Mouse (Mus musculus): ENCODE measurements around the gene Wnt7a. TPM values are rescaled to one million over a fixed set of nuclear protein-coding genes. Genes with fewer than 3 reads are reported as not detected.

The Wnt7a gene
- polyA plus RNA-seq, 1 experiment from 2014 or later, result 5.1 TPM

DNA sequence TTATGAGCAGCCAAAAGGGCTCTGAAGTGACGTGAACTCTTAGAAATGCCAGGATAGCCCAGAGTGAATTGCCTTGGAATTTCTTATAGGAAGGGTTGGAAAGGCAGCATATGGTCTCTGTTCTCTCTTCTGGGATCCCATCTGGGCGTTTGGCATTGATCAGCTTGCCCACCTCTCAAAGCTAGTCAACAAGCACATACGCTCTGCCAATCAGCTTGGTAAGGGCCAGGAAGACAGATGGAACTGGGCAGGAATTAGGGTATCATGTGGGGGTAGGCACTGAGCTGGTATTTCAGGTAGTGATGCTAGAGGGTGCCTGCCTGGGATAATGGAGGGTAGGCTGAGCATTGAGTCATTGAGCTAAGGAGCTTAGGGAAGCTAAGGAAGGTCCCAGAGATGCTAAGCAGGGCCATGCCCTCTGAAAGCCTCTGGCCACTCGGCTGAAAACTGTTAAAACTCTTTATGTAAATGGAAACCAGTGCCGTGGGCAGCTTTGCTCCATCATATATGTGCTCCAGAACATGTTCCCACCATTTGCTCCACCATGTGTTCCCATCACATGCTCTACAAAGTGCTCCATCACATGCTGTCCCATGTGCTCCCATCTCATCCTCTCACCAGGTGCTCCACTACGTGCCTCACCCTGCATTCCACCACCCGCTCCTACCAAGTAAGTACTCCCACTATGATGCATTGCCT is 51.3 kb downstream of the Wnt7a start:
- H3K9me3 ChIP-seq, result no peaks in the 10 kb centered on the region
- H3K36me3 ChIP-seq, result no peaks in the 10 kb centered on the region
- ATAC-seq (ENCODE audit: insufficient number of reproducible peaks, insufficient read depth, low FRiP score, low TSS enrichment, low read depth), result no peak
- H3K27me3 ChIP-seq, result no peaks in the 10 kb centered on the region
- no peaks in the 10 kb centered on the region for H3K4me1 ChIP-seq (replicated peaks)
- H3K4me2 ChIP-seq, result no peak overlapping the region
- H3K4me3 ChIP-seq (replicated peaks), result no peak overlapping the region
- H3K27ac ChIP-seq, result no peak overlapping the region
- H3K9ac ChIP-seq (replicated peaks), result no peak overlapping the region
- 85% methylated on average over 7 of the region's 7 CpGs for WGBS

DNA sequence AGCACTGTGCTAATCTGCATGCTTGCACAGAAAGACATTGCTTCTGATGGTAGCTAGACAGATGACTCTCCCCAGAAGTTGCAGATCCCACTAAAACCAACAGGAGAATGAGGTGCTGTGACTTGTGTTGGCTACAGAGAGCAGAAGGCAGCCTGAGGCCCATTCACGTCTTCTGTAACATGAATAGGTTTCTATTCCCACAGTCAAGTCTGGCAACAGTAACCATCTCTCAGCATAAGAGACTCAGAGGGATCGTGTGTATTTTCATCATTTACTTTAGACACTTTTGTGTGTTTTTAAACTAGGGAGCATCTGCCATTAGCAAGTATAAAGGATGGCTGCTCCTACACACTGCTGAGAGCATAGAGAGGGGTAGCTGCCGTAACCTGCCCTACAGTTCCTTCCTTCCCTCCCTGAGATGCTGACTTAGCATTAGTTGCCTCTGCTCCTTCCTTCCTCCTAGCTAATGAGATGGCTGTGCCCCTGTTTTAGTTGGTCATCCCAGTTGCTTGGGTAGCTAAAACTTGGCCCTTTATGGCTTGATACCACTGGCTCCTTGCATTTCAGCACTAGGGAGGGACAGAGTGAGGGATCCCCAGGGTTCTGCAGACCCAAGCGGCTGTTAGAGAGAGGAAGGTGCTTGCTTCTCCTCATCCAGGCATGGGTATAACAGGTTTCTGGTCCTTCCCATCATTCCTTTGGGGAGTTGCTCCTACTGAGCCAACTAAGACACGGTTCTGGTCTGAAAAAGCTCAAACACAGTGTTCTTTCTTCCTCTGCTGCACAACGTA is 52.1 kb downstream of the Wnt7a start:
- no peak overlapping the region for H3K9ac ChIP-seq (replicated peaks)
- 81% methylated on average over 6 of the region's 6 CpGs for WGBS
- H3K36me3 ChIP-seq, result no peaks in the 10 kb centered on the region
- H3K4me1 ChIP-seq (replicated peaks), result no peaks in the 10 kb centered on the region
- no peaks in the 10 kb centered on the region for H3K9me3 ChIP-seq
- no peak overlapping the region for H3K4me2 ChIP-seq
- no peak overlapping the region for H3K4me3 ChIP-seq (replicated peaks)
- no peaks in the 10 kb centered on the region for H3K27me3 ChIP-seq
- no peak for ATAC-seq (ENCODE audit: insufficient number of reproducible peaks, insufficient read depth, low FRiP score, low TSS enrichment, low read depth)
- H3K27ac ChIP-seq, result no peak overlapping the region

DNA sequence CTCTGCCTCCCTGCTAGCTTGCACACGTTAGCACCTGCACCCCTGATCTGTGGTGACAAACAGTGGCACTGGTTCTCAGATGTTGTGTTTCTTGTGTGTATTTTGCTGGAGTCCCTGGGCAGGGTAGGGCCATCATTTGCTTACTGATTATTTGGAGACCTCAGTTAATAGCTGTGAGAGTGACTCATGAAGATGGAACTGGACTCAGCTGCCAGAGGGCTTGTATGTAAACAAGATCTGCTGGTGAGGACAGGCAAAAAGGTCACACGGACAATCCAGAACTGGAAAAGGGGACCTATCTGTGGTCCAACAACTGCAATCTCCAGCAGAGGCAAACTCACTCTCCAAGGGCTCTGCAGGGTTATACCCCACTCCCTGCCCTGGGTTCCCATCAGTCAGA is 52.8 kb downstream of the Wnt7a start:
- Histone ChIP-seq H3K27ac (no peak overlapping the region), H3K9ac (replicated peaks) (no peak overlapping the region), H3K4me2 (no peak overlapping the region), H3K9me3 (no peaks in the 10 kb centered on the region), H3K4me3 (replicated peaks) (no peak overlapping the region), H3K27me3 (no peaks in the 10 kb centered on the region), H3K4me1 (replicated peaks) (no peaks in the 10 kb centered on the region), H3K36me3 (no peaks in the 10 kb centered on the region)
- no peak for ATAC-seq (ENCODE audit: insufficient number of reproducible peaks, insufficient read depth, low FRiP score, low TSS enrichment, low read depth)
- 63% methylated on average over 2 of the region's 2 CpGs for WGBS

DNA sequence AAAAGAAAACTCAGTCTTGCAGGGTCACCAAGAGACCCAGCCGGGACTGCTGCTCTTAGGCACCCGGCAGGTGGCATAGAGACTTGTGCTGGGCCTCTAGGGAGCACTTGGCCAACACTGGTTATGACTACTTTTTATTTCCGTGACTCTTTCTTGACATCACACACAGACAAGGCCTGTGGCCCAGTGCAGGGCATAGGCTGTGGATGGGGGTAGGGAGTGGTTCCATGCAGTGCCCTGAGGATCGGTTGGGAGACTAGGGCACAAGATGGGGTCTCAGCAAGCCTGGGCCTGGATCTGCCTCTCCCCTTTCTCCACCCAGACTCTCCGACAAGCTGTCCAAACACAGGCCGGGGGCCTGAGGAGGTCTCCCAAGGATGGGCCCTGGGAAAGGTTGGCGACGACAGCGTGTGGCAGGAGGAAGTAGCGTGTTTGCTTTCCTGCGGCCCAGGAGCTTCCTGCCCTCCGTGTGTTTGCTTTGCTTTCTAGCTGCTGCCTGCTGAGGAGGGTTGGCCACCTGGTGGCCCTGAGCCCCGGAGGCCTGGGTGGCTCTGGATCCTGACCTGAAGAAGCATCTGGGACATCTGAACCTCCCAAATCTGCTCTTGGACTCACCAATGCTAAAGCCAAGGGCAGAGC is 53.8 kb downstream of the Wnt7a start:
- no peak for ATAC-seq (ENCODE audit: insufficient number of reproducible peaks, insufficient read depth, low FRiP score, low TSS enrichment, low read depth)
- no peaks in the 10 kb centered on the region for H3K27me3 ChIP-seq
- no peak overlapping the region for H3K4me3 ChIP-seq (replicated peaks)
- no peak overlapping the region for H3K9ac ChIP-seq (replicated peaks)
- no peak overlapping the region for H3K4me2 ChIP-seq
- 70% methylated on average over 13 of the region's 13 CpGs for WGBS
- H3K36me3 ChIP-seq, result no peaks in the 10 kb centered on the region
- H3K4me1 ChIP-seq (replicated peaks), result no peaks in the 10 kb centered on the region
- no peaks in the 10 kb centered on the region for H3K9me3 ChIP-seq
- H3K27ac ChIP-seq, result no peak overlapping the region

DNA sequence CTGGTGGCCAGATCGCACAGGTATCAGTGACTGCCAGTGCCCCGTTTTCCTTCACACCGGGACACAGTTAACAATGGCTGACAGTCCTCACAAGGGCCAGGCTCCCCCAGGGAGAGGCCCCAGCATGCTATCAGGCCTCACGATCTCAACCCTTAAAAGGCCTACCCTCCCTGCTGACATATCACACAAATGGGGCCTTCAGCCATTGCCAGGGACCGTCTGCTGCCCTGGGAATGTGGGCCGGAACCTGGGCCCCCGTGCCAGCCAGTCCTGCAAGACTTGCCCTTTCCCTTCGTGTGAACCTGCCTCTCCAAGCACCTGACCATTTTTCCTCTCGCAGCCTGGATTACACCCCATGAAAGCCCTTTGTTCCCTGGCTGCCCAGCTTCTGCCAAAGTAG is 61.5 kb downstream of the Wnt7a start:
- Histone ChIP-seq H3K4me3 (replicated peaks) (no peak overlapping the region), H3K9me3 (no peaks in the 10 kb centered on the region), H3K4me1 (replicated peaks) (0 out of 2 replicates have a peak, but pooled peaks cover 5% of the 10 kb centered on the region), H3K4me2 (no peak overlapping the region), H3K9ac (replicated peaks) (no peak overlapping the region), H3K27ac (no peak overlapping the region), H3K36me3 (no peaks in the 10 kb centered on the region), H3K27me3 (peaks cover 18% of the 10 kb centered on the region; the same call in 1 of the 2 replicates)
- ATAC-seq (ENCODE audit: insufficient number of reproducible peaks, insufficient read depth, low FRiP score, low TSS enrichment, low read depth), result no peak
- 47% methylated on average over 9 of the region's 9 CpGs for WGBS

DNA sequence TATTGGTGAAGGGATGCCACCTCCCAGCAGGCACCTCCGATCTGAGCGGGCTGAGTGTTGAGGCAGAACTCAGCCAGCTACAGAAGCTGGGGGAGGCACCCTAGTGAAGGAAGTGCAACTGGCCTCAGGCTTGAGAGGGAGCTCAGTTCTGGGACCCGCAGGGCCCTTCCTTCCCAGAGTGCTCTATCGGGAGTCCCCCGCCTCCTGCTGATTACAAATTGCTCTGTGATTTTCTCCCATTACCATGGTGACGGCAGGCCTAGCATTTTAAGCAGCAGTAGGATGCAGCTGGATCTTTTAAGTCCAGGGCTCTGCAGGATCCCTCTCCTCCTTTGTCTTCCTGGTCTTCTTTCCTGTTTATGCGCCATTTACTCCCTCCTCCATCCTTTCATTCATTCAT is 63.4 kb downstream of the Wnt7a start:
- 0 out of 2 replicates have a peak, but pooled peaks cover 5% of the 10 kb centered on the region for H3K4me1 ChIP-seq (replicated peaks)
- no peak overlapping the region for H3K4me3 ChIP-seq (replicated peaks)
- no peak overlapping the region for H3K9ac ChIP-seq (replicated peaks)
- H3K27ac ChIP-seq, result no peak overlapping the region
- no peak for ATAC-seq (ENCODE audit: insufficient number of reproducible peaks, insufficient read depth, low FRiP score, low TSS enrichment, low read depth)
- peaks cover 25% of the 10 kb centered on the region; the same call in 1 of the 2 replicates for H3K27me3 ChIP-seq
- WGBS, result 21% methylated on average over 7 of the region's 7 CpGs
- no peaks in the 10 kb centered on the region for H3K9me3 ChIP-seq
- H3K36me3 ChIP-seq, result no peaks in the 10 kb centered on the region
- H3K4me2 ChIP-seq, result no peak overlapping the region

DNA sequence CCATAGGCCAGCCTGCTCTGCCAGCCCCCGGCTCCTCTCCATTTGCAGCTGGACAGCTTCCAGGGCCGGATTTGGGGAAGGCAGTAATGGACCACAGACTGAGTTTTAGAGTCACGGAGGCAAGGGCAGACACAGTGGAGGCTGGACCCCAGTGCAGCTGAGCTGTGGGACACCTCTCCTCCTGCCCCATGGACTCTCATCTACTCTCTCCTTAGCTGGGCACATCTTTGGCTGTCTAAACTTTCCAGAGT is 64.3 kb downstream of the Wnt7a start:
- no peak overlapping the region for H3K27ac ChIP-seq
- no peak overlapping the region for H3K4me3 ChIP-seq (replicated peaks)
- no peak overlapping the region for H3K4me2 ChIP-seq
- H3K36me3 ChIP-seq, result no peaks in the 10 kb centered on the region
- no peaks in the 10 kb centered on the region for H3K9me3 ChIP-seq
- ATAC-seq (ENCODE audit: insufficient number of reproducible peaks, insufficient read depth, low FRiP score, low TSS enrichment, low read depth), result no peak
- 0 out of 2 replicates have a peak, but pooled peaks cover 5% of the 10 kb centered on the region for H3K4me1 ChIP-seq (replicated peaks)
- no peak overlapping the region for H3K9ac ChIP-seq (replicated peaks)
- H3K27me3 ChIP-seq, result peaks cover 25% of the 10 kb centered on the region; the same call in 1 of the 2 replicates
- 24% methylated on average over 3 of the region's 3 CpGs for WGBS

DNA sequence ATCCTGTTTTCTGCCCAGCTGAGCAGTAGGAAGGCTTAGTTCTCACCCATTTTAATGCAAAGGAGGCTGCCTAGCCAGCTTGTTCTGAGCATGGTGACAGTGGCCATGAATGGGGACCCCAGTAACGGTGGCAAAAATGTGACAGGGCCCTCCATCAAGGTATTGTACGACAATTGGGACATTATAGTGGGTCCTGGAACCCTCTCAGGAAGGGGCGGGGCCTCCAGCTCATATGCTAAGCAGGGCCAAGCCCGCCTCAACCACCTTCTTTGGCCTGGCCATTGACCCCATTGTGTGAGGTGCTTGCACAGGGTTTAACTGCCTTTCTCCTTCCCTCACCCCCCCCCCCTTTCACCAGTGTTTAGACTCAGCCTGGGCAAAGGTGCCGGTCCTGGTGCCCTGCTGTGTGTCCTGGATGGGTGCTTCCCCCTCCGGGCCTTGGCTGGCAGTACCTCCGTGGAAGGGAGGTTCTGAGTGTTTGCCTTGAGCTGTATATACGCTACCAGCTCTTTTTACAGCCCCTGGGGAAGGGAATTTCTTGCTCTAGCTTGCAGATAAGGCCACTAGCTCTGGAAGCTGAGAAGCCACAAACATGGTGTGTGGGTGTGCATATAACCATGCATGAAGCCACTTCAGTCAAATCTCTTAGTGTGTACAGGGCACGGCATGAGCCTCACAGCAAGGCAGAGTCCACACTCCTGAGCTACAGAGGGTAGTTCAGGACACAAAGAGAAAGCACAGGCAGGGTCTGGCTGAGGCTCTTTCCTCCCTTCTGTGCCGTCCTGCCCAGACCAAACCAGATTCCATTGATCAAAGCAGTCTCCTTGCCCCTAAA is 64.9 kb downstream of the Wnt7a start:
- no peak overlapping the region for H3K4me3 ChIP-seq (replicated peaks)
- no peaks in the 10 kb centered on the region for H3K36me3 ChIP-seq
- H3K27me3 ChIP-seq, result peaks cover 25% of the 10 kb centered on the region; the same call in 1 of the 2 replicates
- H3K9ac ChIP-seq (replicated peaks), result no peak overlapping the region
- 37% methylated on average over 10 of the region's 10 CpGs for WGBS
- no peak overlapping the region for H3K27ac ChIP-seq
- H3K4me1 ChIP-seq (replicated peaks), result 0 out of 2 replicates have a peak, but pooled peaks cover 5% of the 10 kb centered on the region
- H3K9me3 ChIP-seq, result no peaks in the 10 kb centered on the region
- H3K4me2 ChIP-seq, result no peak overlapping the region
- ATAC-seq (ENCODE audit: insufficient number of reproducible peaks, insufficient read depth, low FRiP score, low TSS enrichment, low read depth), result no peak

DNA sequence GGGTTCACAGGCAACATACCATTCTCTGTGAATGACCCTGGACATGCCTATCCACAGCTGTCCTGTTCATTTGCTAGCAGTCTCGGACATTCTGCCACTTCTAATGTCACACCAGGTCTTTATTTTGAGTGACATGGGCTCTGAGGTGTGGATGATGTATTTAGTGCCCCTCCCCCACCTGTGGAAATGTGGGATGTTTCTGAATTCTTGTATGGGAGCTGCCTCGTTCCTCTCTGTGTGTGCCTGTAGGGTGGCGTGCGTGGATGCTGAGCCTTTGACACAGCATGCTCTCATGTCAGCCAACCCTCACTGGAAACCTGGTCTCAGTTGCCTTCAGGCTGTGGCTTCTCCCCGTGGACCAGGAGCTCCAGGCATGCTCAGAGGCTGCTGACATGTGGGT is 66.1 kb downstream of the Wnt7a start:
- no peak for ATAC-seq (ENCODE audit: insufficient number of reproducible peaks, insufficient read depth, low FRiP score, low TSS enrichment, low read depth)
- no peak overlapping the region for H3K4me3 ChIP-seq (replicated peaks)
- no peak overlapping the region for H3K9ac ChIP-seq (replicated peaks)
- H3K9me3 ChIP-seq, result no peaks in the 10 kb centered on the region
- H3K4me1 ChIP-seq (replicated peaks), result 0 out of 2 replicates have a peak, but pooled peaks cover 5% of the 10 kb centered on the region
- peaks cover 25% of the 10 kb centered on the region; the same call in 1 of the 2 replicates for H3K27me3 ChIP-seq
- no peak overlapping the region for H3K27ac ChIP-seq
- no peaks in the 10 kb centered on the region for H3K36me3 ChIP-seq
- no peak overlapping the region for H3K4me2 ChIP-seq
- WGBS, result 71% methylated on average over 5 of the region's 5 CpGs

DNA sequence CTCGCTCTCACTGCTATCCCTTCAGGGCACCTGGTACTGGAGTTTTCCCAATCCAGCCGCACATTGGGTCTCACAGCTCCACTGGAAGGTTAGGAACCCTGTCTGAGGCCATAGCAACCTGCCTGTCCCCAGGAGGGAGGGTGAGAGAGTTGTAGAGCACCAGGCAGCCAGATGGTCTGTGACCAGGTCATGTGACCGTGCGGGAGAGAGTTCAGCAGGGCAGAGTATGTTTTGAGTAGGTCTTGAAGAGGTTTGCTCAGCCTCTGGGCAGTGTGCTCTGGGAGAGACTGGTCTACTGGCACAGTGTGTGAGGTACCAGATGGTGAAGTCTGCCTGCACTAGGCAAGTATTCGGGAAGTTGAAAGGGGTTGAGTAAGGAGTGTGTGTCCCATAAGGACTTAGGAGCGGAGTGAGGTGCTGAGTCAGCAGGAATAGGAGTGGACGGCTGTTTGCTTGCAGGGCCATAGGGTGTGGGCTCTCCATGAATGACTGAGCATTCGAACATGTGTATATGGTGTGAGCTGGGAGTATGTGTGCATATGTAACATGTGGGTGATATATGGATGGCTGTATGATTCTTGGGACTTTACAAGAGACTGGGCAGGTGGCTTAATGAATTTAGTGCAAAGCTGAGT is 71.4 kb downstream of the Wnt7a start:
- Histone ChIP-seq H3K27ac (no peak overlapping the region), H3K4me2 (no peak overlapping the region), H3K9me3 (no peaks in the 10 kb centered on the region), H3K9ac (replicated peaks) (no peak overlapping the region), H3K36me3 (no peaks in the 10 kb centered on the region), H3K4me1 (replicated peaks) (peaks cover 12% of the 10 kb centered on the region), H3K4me3 (replicated peaks) (no peak overlapping the region), H3K27me3 (0 out of 2 replicates have a peak, but pooled peaks cover 7% of the 10 kb centered on the region)
- no peak for ATAC-seq (ENCODE audit: insufficient number of reproducible peaks, insufficient read depth, low FRiP score, low TSS enrichment, low read depth)
- 49% methylated on average over 8 of the region's 8 CpGs for WGBS

All from limb, embryonic 12.5 days (tissue).